Comparison of ENCODE assay signal across 22 mouse cellular contexts in genomic region chr2:139656750-139657149, GRCm38 (mm10). TPM values are rescaled to one million over a fixed set of nuclear protein-coding genes. Genes with fewer than 3 reads are reported as not detected.
A peak's percentile ranks its signal among the peaks of the same experiment; 100 is the strongest.
DNase-seq lines count a peak whose midpoint lies in the region; ATAC-seq and TF ChIP-seq lines count a peak whose summit lies in the region.
"Had no signal": no experiment of that assay in that cellular context is flagged by ENCODE, and none has a peak within 500 bp of the region (broad histone marks: within the 10 kb centered on the region; RNA-seq: fewer than 3 reads in every experiment).

No protein-coding gene starts in this region.

- no peaks in the 10 kb centered on the region for H3K36me3 ChIP-seq in lung, postnatal 0 days (ENCODE audit: insufficient read depth, low read length)
- H3K36me3 ChIP-seq in forebrain, embryonic 12.5 days (replicated peaks), result no peaks in the 10 kb centered on the region
- no peaks in the 10 kb centered on the region for H3K36me3 ChIP-seq in forebrain, embryonic 15.5 days
- H3K36me3 ChIP-seq: embryonic facial prominence, embryonic 15.5 days; heart, embryonic 15.5 days; hindbrain, embryonic 15.5 days; limb, embryonic 15.5 days had no signal

- TF ChIP-seq EP300 in lung, postnatal 0 days (IDR thresholded peaks at IDR 0.05), result no peak

- no peaks in the 10 kb centered on the region for H3K4me1 ChIP-seq in lung, postnatal 0 days (ENCODE audit: insufficient read depth, low read depth, low read length)
- H3K4me1 ChIP-seq in forebrain, embryonic 12.5 days, result peaks cover 3% of the 10 kb centered on the region; the same call in 1 of the 2 replicates
- no peaks in the 10 kb centered on the region; the same call in 1 of the 2 replicates for H3K4me1 ChIP-seq in forebrain, embryonic 15.5 days
- H3K4me1 ChIP-seq: embryonic facial prominence, embryonic 15.5 days; heart, embryonic 15.5 days; hindbrain, embryonic 15.5 days; limb, embryonic 15.5 days; megakaryocyte, embryonic 14.5 days had no signal

- H3K9me3 ChIP-seq in lung, postnatal 0 days (ENCODE audit: low read length), result no peaks in the 10 kb centered on the region
- no peaks in the 10 kb centered on the region for H3K9me3 ChIP-seq in forebrain, embryonic 12.5 days
- no peaks in the 10 kb centered on the region for H3K9me3 ChIP-seq in forebrain, embryonic 15.5 days
- H3K9me3 ChIP-seq: embryonic facial prominence, embryonic 15.5 days; heart, embryonic 15.5 days; hindbrain, embryonic 15.5 days; limb, embryonic 15.5 days; megakaryocyte, embryonic 14.5 days had no signal

- 45% methylated on average over 4 of the region's 4 CpGs for WGBS in lung, postnatal 0 days
- 20% methylated on average over 4 of the region's 4 CpGs for WGBS in forebrain, embryonic 12.5 days
- WGBS in forebrain, embryonic 15.5 days, result 18% methylated on average over 4 of the region's 4 CpGs

- intact Hi-C loops in gastrocnemius, postnatal 14 days (cut with DNase I; ENCODE audit: low total_unique reads), result no loop called here

- TF ChIP-seq CTCF in lung, postnatal 0 days (IDR thresholded peaks at IDR 0.05), result no peak

- no peak overlapping the region for H3K27ac ChIP-seq in lung, postnatal 0 days (ENCODE audit: low read length)
- H3K27ac ChIP-seq in forebrain, embryonic 12.5 days, result no peak overlapping the region
- H3K27ac ChIP-seq in forebrain, embryonic 15.5 days (replicated peaks), result no peak overlapping the region
- H3K27ac ChIP-seq: embryonic facial prominence, embryonic 15.5 days; heart, adult 2 months; heart, embryonic 15.5 days; hindbrain, embryonic 15.5 days; limb, embryonic 15.5 days had no signal

- 0 out of 2 replicates have a peak overlapping the region, but pooled peaks have one; percentile 3 for H3K4me2 ChIP-seq in lung, postnatal 0 days (replicated peaks; ENCODE audit: low read depth, low read length)
- H3K4me2 ChIP-seq in forebrain, embryonic 12.5 days, result no peak overlapping the region
- no peak overlapping the region for H3K4me2 ChIP-seq in forebrain, embryonic 15.5 days (replicated peaks)
- H3K4me2 ChIP-seq: embryonic facial prominence, embryonic 15.5 days; heart, embryonic 15.5 days; hindbrain, embryonic 15.5 days; limb, embryonic 15.5 days had no signal

- H3K4me3 ChIP-seq in lung, postnatal 0 days (ENCODE audit: low read depth, low read length), result no peak overlapping the region
- H3K4me3 ChIP-seq in forebrain, embryonic 12.5 days (replicated peaks), result no peak overlapping the region
- H3K4me3 ChIP-seq in forebrain, embryonic 15.5 days, result no peak overlapping the region
- H3K4me3 ChIP-seq: embryonic facial prominence, embryonic 15.5 days; heart, adult 2 months; heart, embryonic 15.5 days; hindbrain, embryonic 15.5 days; limb, embryonic 15.5 days; megakaryocyte, embryonic 14.5 days had no signal

- peak; percentile 17; the same call in 1 of the 2 replicates for ATAC-seq in lung, postnatal 0 days
- peak; percentile 53; the same call in 1 of the 2 replicates for ATAC-seq in forebrain, embryonic 12.5 days (ENCODE audit: low FRiP score)
- ATAC-seq in forebrain, embryonic 15.5 days (replicated peaks), result peak; percentile 46; the same call in 1 of the 2 replicates
- ATAC-seq: CD4-positive, CD25-positive, alpha-beta regulatory T cell, adult 4 months; liver, postnatal 0 days had no signal

- no peak for DNase-seq in lung, postnatal 0 days (ENCODE audit: low spot score)
- no peak for DNase-seq in lung, postnatal 10 days
- DNase-seq in retina, postnatal 1 day, result peak; percentile 28
- DNase-seq in gastrocnemius, postnatal 14 days, result no peak
- no peak for DNase-seq in urinary bladder, postnatal 14 days (ENCODE audit: low spot score)
- DNase-seq: cerebellum, postnatal 14 days; embryo, embryonic 11 days; heart, adult 2 months; kidney, adult 8-10 months; kidney, postnatal 25 days; liver, postnatal 0 days; right cerebral cortex, postnatal 14 days; thymus, postnatal 14 days had no signal

- H3K9ac ChIP-seq in lung, postnatal 0 days (replicated peaks; ENCODE audit: low read depth), result no peak overlapping the region
- H3K9ac ChIP-seq in forebrain, embryonic 12.5 days, result no peak overlapping the region
- no peak overlapping the region for H3K9ac ChIP-seq in forebrain, embryonic 15.5 days (replicated peaks)
- H3K9ac ChIP-seq: embryonic facial prominence, embryonic 15.5 days; heart, embryonic 15.5 days; hindbrain, embryonic 15.5 days; limb, embryonic 15.5 days; liver, postnatal 0 days had no signal

- H3K27me3 ChIP-seq in lung, postnatal 0 days (replicated peaks; ENCODE audit: insufficient read depth, low read length), result no peaks in the 10 kb centered on the region
- H3K27me3 ChIP-seq in forebrain, embryonic 12.5 days, result peaks cover 71% of the 10 kb centered on the region
- peaks cover 42% of the 10 kb centered on the region for H3K27me3 ChIP-seq in forebrain, embryonic 15.5 days
- H3K27me3 ChIP-seq: embryonic facial prominence, embryonic 15.5 days; heart, embryonic 15.5 days; hindbrain, embryonic 15.5 days; limb, embryonic 15.5 days; megakaryocyte, embryonic 14.5 days had no signal

RNA-seq across cellular contexts. Expression of gene Ism1, which starts 21.2 kb away (rescaled TPM):
- 14.5 and 15.1 TPM in 2 replicates for polyA plus RNA-seq in lung, postnatal 0 days (2015; fragmentation: Nextera tagmentation; extraction: Ambion mirVana)
- polyA plus RNA-seq in forebrain, embryonic 12.5 days (2016; fragmentation: Nextera tagmentation; extraction: Ambion mirVana), result 0.18 and 0.28 TPM in 2 replicates
- 0.34 and 0.52 TPM in 2 replicates for polyA plus RNA-seq in forebrain, embryonic 15.5 days (2015; fragmentation: Nextera tagmentation; extraction: Ambion mirVana)
- total RNA-seq in gastrocnemius, postnatal 14 days (2021), result 1 to 10 TPM; 1.3 to 2.2 TPM
- total RNA-seq: MEL had no signal
- polyA plus RNA-seq: liver, postnatal 0 days had no signal

Comparison
In these comparisons a context has a peak if more than half of its experiments do, and no peak if none do; other contexts are left out.
1. RNA of gene Ism1, which starts 21.2 kb away (polyA plus RNA-seq): 14.5 to 15.1 TPM in lung, postnatal 0 days; 0.34 to 0.52 TPM in forebrain, embryonic 15.5 days and 0.18 to 0.28 TPM in forebrain, embryonic 12.5 days; every median in the first group is over 10 times any median in the second.
2. Peak in every context shown above with its lines, with median percentiles within 50 percentile points of each other: ATAC-seq.